Mouse (Mus musculus) hindbrain, embryonic 13.5 days (tissue): Measurements from ENCODE around the gene Notch4. TPM values are rescaled to one million over a fixed set of nuclear protein-coding genes. Genes with fewer than 3 reads are reported as not detected.
A peak's percentile ranks its signal among the peaks of the same experiment; 100 is the strongest.

Experiments used
- ATAC-seq: fragments of 200-750 bp; cut with Nextera tagmentation; 2 replicates; pipeline ENCODE4 v1.8.0; 2017; ENCODE audit warnings: moderate TSS enrichment; ENCODE audit not compliant: low FRiP score
- H3K27ac ChIP-seq: fragments of 300-500 bp; sonication (generic); 2 replicates; pipeline ENCODE4 v1.5.1; 2015; ENCODE audit warnings: inconsistent platforms, mild to moderate bottlenecking, moderate library complexity
- H3K27me3 ChIP-seq: fragments of 300-500 bp; sonication (generic); 2 replicates; pipeline ENCODE4 v1.6.1; 2015; ENCODE audit warnings: mild to moderate bottlenecking, inconsistent platforms
- H3K36me3 ChIP-seq: fragments of 300-500 bp; sonication (generic); 2 replicates; pipeline ENCODE4 v1.6.1; 2015; ENCODE audit warnings: mild to moderate bottlenecking, inconsistent platforms
- H3K4me1 ChIP-seq: fragments of 300-500 bp; sonication (generic); replicated peaks from 2 replicates; pipeline ENCODE4 v1.6.1; 2015; ENCODE audit warnings: inconsistent platforms
- H3K4me2 ChIP-seq: fragments of 300-500 bp; sonication (generic); 2 replicates; pipeline ENCODE4 v1.6.1; 2015; ENCODE audit warnings: inconsistent platforms, mild to moderate bottlenecking, moderate library complexity
- H3K4me3 ChIP-seq: fragments of 300-500 bp; sonication (generic); 2 replicates; pipeline ENCODE4 v1.5.1; 2015; ENCODE audit warnings: mild to moderate bottlenecking, inconsistent platforms
- H3K9ac ChIP-seq: fragments of 300-500 bp; sonication (generic); 2 replicates; pipeline ENCODE4 v1.6.1; 2015; ENCODE audit warnings: mild to moderate bottlenecking, inconsistent platforms
- H3K9me3 ChIP-seq: fragments of 300-500 bp; sonication (generic); 2 replicates; pipeline ENCODE4 v1.6.1; 2016; ENCODE audit warnings: inconsistent platforms
- WGBS: fragments of 180-500 bp; shearing (Covaris S2); methylation state at CpG from one replicate; pipeline ENCODE4 v1.1.7; 2015; 5-methylcytosine and 5-hydroxymethylcytosine counted together
- polyA plus RNA-seq: library from polyadenylated mRNA; unstranded; fragments of >200 nt; fragmentation: Nextera tagmentation; extraction: Ambion mirVana; gene quantifications from 2 replicates; pipeline ENCODE4 v1.2.1, GENCODE M21; 2015

Gene Notch4
- polyA plus RNA-seq, 1 experiment from 2014 or later = 8.4 TPM

- H3K36me3 ChIP-seq = no peaks in the 10 kb centered on the region
- H3K4me3 ChIP-seq = no peak overlapping the region
- no peaks in the 10 kb centered on the region for H3K27me3 ChIP-seq
- ATAC-seq = no peak
- WGBS = 85% methylated on average over 8 of the region's 8 CpGs
- H3K27ac ChIP-seq = no peak overlapping the region
- H3K9ac ChIP-seq = no peak overlapping the region
- no peaks in the 10 kb centered on the region for H3K9me3 ChIP-seq
- peaks cover 1% of the 10 kb centered on the region; the same call in 1 of the 2 replicates for H3K4me1 ChIP-seq
- H3K4me2 ChIP-seq = no peak overlapping the region
Observed at GRCm38 (mm10) chr17:34556406-34556805, 7.7 kb upstream of the Notch4 start.

DNA sequence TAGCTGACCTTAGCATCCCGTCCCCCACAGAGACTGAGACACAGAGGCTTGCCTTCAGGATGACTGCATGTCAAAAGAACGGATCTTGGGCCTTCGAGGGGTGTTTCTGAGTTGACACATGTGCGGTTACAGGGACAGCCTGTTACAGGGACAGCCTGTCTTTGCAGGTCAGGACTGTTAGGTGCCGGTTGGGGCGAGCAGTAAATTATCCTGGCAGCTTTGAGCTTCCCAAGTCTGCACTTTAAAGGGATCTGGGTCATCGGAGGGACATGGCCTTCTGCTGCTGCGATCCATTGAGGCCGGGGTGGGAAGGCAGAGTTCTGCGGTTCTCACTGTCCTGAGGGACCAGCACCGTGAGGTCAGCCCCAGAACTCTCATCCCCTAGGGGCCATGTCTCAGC lies 6.7 kb upstream of the Notch4 start:
- Histone ChIP-seq H3K4me1 (peaks cover 3% of the 10 kb centered on the region; the same call in 1 of the 2 replicates), H3K4me2 (no peak overlapping the region), H3K27ac (no peak overlapping the region), H3K9ac (no peak overlapping the region), H3K36me3 (no peaks in the 10 kb centered on the region), H3K4me3 (no peak overlapping the region), H3K9me3 (no peaks in the 10 kb centered on the region), H3K27me3 (no peaks in the 10 kb centered on the region)
- no peak for ATAC-seq
- WGBS = 74% methylated on average over 11 of the region's 11 CpGs

DNA sequence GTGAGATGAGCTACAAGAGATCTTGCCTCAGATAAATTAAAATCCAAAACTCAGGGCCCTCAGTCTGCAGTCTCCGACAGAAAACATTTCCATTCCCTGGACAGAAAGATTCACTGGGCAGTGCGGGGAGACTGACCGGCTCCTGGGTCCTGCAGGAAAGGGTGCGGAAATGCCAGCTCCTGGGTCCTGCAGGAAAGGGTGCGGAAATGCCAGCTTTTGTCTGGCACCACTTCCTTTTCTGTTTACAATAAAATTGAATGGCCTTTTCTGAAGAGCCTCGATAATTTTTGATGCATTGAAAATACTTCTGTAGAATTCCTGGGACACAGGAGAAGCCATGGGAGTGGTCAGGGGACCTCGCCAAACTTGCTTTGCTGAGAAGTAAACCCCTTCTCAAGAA lies 5.0 kb upstream of the Notch4 start:
- H3K9ac ChIP-seq = no peak overlapping the region
- no peaks in the 10 kb centered on the region for H3K9me3 ChIP-seq
- H3K4me2 ChIP-seq = no peak overlapping the region
- peaks cover 5% of the 10 kb centered on the region; the same call in 1 of the 2 replicates for H3K4me1 ChIP-seq
- H3K27me3 ChIP-seq = no peaks in the 10 kb centered on the region
- no peak overlapping the region for H3K4me3 ChIP-seq
- 90% methylated on average over 7 of the region's 7 CpGs for WGBS
- H3K27ac ChIP-seq = no peak overlapping the region
- no peak for ATAC-seq
- no peaks in the 10 kb centered on the region for H3K36me3 ChIP-seq

- Histone ChIP-seq H3K9me3 (no peaks in the 10 kb centered on the region), H3K27ac (no peak overlapping the region), H3K27me3 (no peaks in the 10 kb centered on the region), H3K4me2 (no peak overlapping the region), H3K4me1 (peaks cover 10% of the 10 kb centered on the region; the same call in 1 of the 2 replicates), H3K36me3 (no peaks in the 10 kb centered on the region), H3K4me3 (no peak overlapping the region), H3K9ac (no peak overlapping the region)
- 28% methylated on average over 15 of the region's 15 CpGs for WGBS
- ATAC-seq = no peak
Observed at GRCm38 (mm10) chr17:34559895-34560294, 4.2 kb upstream of the Notch4 start.

DNA sequence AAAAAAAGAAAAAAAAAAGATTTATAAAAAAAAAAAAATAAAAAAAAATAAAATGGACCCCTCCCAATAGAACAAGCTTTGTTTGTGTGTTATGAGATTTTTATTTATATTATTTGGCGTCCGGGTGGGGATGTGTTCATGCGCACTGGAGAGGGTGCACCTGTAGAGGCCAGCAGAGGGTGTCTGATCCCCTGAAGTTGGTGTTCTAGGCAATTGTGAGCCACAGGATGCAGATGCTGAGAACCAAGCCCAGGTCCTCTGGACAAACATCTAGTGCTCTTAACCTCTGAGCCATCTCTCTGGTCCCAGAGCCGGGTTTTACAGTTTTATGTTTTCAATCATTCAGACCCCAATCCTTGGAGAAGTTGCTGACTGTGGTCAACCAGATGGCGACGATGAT lies 3.6 kb upstream of the Notch4 start:
- H3K9me3 ChIP-seq = no peaks in the 10 kb centered on the region
- 92% methylated on average over 6 of the region's 6 CpGs for WGBS
- H3K36me3 ChIP-seq = no peaks in the 10 kb centered on the region
- peaks cover 10% of the 10 kb centered on the region; the same call in 1 of the 2 replicates for H3K4me1 ChIP-seq
- peaks cover under 1% of the 10 kb centered on the region; the same call in 1 of the 2 replicates for H3K27me3 ChIP-seq
- H3K27ac ChIP-seq = no peak overlapping the region
- H3K4me3 ChIP-seq = no peak overlapping the region
- no peak for ATAC-seq
- no peak overlapping the region for H3K4me2 ChIP-seq
- no peak overlapping the region for H3K9ac ChIP-seq

- H3K4me1 ChIP-seq = peaks cover 10% of the 10 kb centered on the region; the same call in 1 of the 2 replicates
- ATAC-seq = no peak
- H3K27ac ChIP-seq = no peak overlapping the region
- H3K36me3 ChIP-seq = no peaks in the 10 kb centered on the region
- no peak overlapping the region for H3K4me3 ChIP-seq
- 0 out of 2 replicates have a peak overlapping the region, but pooled peaks have one; percentile 19 for H3K9ac ChIP-seq
- no peak overlapping the region for H3K4me2 ChIP-seq
- no peaks in the 10 kb centered on the region for H3K9me3 ChIP-seq
- H3K27me3 ChIP-seq = peaks cover 8% of the 10 kb centered on the region; the same call in 1 of the 2 replicates
- 41% methylated on average over 8 of the region's 8 CpGs for WGBS
Observed at GRCm38 (mm10) chr17:34561200-34561599, 2.9 kb upstream of the Notch4 start.

DNA sequence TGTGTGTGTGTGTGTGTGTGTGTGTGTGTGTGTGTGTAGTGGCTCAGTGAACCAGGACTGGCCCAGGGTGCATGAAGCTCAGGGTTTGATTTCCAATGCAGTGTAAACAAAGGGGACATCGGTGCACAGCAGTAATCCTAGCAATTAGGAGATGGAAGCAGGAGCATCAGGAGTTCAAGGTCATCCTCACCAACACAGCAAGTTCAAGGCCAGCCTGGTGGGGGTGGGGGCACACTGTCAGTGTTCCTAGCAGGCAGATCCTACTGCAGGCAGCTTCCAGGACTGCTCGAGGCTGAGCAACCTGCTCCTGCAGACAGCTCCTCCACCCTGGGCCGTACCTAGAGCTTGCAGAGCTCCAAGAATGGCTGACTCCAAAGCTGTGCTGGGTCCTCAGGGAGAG lies 1.5 kb upstream of the Notch4 start:
- H3K27me3 ChIP-seq = peaks cover 11% of the 10 kb centered on the region
- H3K9me3 ChIP-seq = no peaks in the 10 kb centered on the region
- no peak overlapping the region for H3K27ac ChIP-seq
- H3K36me3 ChIP-seq = no peaks in the 10 kb centered on the region
- H3K4me2 ChIP-seq = no peak overlapping the region
- ATAC-seq = no peak
- 66% methylated on average over 3 of the region's 3 CpGs for WGBS
- H3K4me3 ChIP-seq = no peak overlapping the region
- H3K9ac ChIP-seq = no peak overlapping the region
- peaks cover 10% of the 10 kb centered on the region; the same call in 1 of the 2 replicates for H3K4me1 ChIP-seq

- H3K4me1 ChIP-seq = peaks cover 10% of the 10 kb centered on the region; the same call in 1 of the 2 replicates
- H3K9ac ChIP-seq = no peak overlapping the region
- ATAC-seq = no peak
- WGBS = 77% methylated on average over 11 of the region's 11 CpGs
- peaks cover 11% of the 10 kb centered on the region for H3K27me3 ChIP-seq
- no peak overlapping the region for H3K4me2 ChIP-seq
- no peak overlapping the region for H3K27ac ChIP-seq
- no peaks in the 10 kb centered on the region for H3K9me3 ChIP-seq
- H3K36me3 ChIP-seq = no peaks in the 10 kb centered on the region
- H3K4me3 ChIP-seq = no peak overlapping the region
Observed at GRCm38 (mm10) chr17:34563354-34563753, 714 bp upstream of the Notch4 start.

- 59% methylated on average over 3 of the region's 3 CpGs for WGBS
- Histone ChIP-seq H3K36me3 (no peaks in the 10 kb centered on the region), H3K9me3 (no peaks in the 10 kb centered on the region), H3K4me2 (peak overlapping the region; percentile 17), H3K27ac (peak overlapping the region; percentile 64), H3K9ac (0 out of 2 replicates have a peak overlapping the region, but pooled peaks have one; percentile 51), H3K4me1 (peaks cover 10% of the 10 kb centered on the region; the same call in 1 of the 2 replicates), H3K27me3 (peaks cover 11% of the 10 kb centered on the region), H3K4me3 (no peak overlapping the region)
- ATAC-seq = no peak
Observed at GRCm38 (mm10) chr17:34564796-34565195, 728 bp downstream of the Notch4 start.

GRCm38 (mm10) chr17:34567311-34567710 lies 3.2 kb downstream of the Notch4 start:
- Histone ChIP-seq H3K4me2 (no peak overlapping the region), H3K27ac (no peak overlapping the region), H3K4me3 (no peak overlapping the region), H3K9me3 (no peaks in the 10 kb centered on the region), H3K27me3 (peaks cover 13% of the 10 kb centered on the region), H3K9ac (no peak overlapping the region), H3K36me3 (no peaks in the 10 kb centered on the region), H3K4me1 (peaks cover 7% of the 10 kb centered on the region; the same call in 1 of the 2 replicates)
- WGBS = 69% methylated on average over 9 of the region's 9 CpGs
- ATAC-seq = no peak

GRCm38 (mm10) chr17:34568421-34568820 lies 4.4 kb downstream of the Notch4 start:
- Histone ChIP-seq H3K27ac (no peak overlapping the region), H3K27me3 (peaks cover 13% of the 10 kb centered on the region), H3K4me2 (no peak overlapping the region), H3K4me3 (no peak overlapping the region), H3K4me1 (peaks cover 7% of the 10 kb centered on the region; the same call in 1 of the 2 replicates), H3K9me3 (no peaks in the 10 kb centered on the region), H3K36me3 (no peaks in the 10 kb centered on the region), H3K9ac (no peak overlapping the region)
- 82% methylated on average over 13 of the region's 13 CpGs for WGBS
- ATAC-seq = no peak

- no peak overlapping the region for H3K9ac ChIP-seq
- H3K36me3 ChIP-seq = no peaks in the 10 kb centered on the region
- 66% methylated on average over 4 of the region's 4 CpGs for WGBS
- H3K9me3 ChIP-seq = no peaks in the 10 kb centered on the region
- peaks cover 13% of the 10 kb centered on the region for H3K27me3 ChIP-seq
- no peak overlapping the region for H3K4me2 ChIP-seq
- H3K4me1 ChIP-seq = no peaks in the 10 kb centered on the region; the same call in 1 of the 2 replicates
- no peak overlapping the region for H3K4me3 ChIP-seq
- ATAC-seq = no peak
- no peak overlapping the region for H3K27ac ChIP-seq
Observed at GRCm38 (mm10) chr17:34569919-34570318, 5.9 kb downstream of the Notch4 start.

GRCm38 (mm10) chr17:34571875-34572274 lies 7.8 kb downstream of the Notch4 start:
- no peak overlapping the region for H3K4me2 ChIP-seq
- no peaks in the 10 kb centered on the region for H3K36me3 ChIP-seq
- peaks cover 5% of the 10 kb centered on the region; the same call in 1 of the 2 replicates for H3K27me3 ChIP-seq
- no peak overlapping the region for H3K27ac ChIP-seq
- ATAC-seq = no peak
- no peaks in the 10 kb centered on the region; the same call in 1 of the 2 replicates for H3K4me1 ChIP-seq
- WGBS = 14% methylated on average over 5 of the region's 5 CpGs
- H3K9ac ChIP-seq = no peak overlapping the region
- no peak overlapping the region for H3K4me3 ChIP-seq
- no peaks in the 10 kb centered on the region for H3K9me3 ChIP-seq
